Mouse (Mus musculus) stomach, embryonic 15.5 days (tissue): ENCODE results near the gene Polm. TPM values are rescaled to one million over a fixed set of nuclear protein-coding genes. Genes with fewer than 3 reads are reported as not detected.

Experiments used
- ATAC-seq: fragments of 200-750 bp; cut with Nextera tagmentation; 2 replicates; pipeline ENCODE4 v1.8.0; 2017; ENCODE audit warnings: low read depth, moderate number of reproducible peaks, moderate TSS enrichment; ENCODE audit not compliant: insufficient read depth, low FRiP score
- H3K27ac ChIP-seq: fragments of 300-500 bp; sonication (generic); 2 replicates; pipeline ENCODE4 v1.5.1; 2015; ENCODE audit warnings: mild to moderate bottlenecking, inconsistent platforms
- H3K27me3 ChIP-seq: fragments of 300-500 bp; sonication (generic); replicated peaks from 2 replicates; pipeline ENCODE4 v1.6.1; 2015; ENCODE audit warnings: inconsistent platforms
- H3K36me3 ChIP-seq: fragments of 300-500 bp; sonication (generic); 2 replicates; pipeline ENCODE4 v1.6.1; 2015; ENCODE audit warnings: inconsistent platforms
- H3K4me1 ChIP-seq: fragments of 300-500 bp; sonication (generic); 2 replicates; pipeline ENCODE4 v1.6.1; 2015; ENCODE audit warnings: inconsistent platforms
- H3K4me2 ChIP-seq: fragments of 300-500 bp; sonication (generic); 2 replicates; pipeline ENCODE4 v1.6.1; 2015; ENCODE audit warnings: mild to moderate bottlenecking, inconsistent platforms
- H3K4me3 ChIP-seq: fragments of 300-500 bp; sonication (generic); replicated peaks from 2 replicates; pipeline ENCODE4 v1.5.1; 2015; ENCODE audit warnings: inconsistent platforms
- H3K9ac ChIP-seq: fragments of 300-500 bp; sonication (generic); 2 replicates; pipeline ENCODE4 v1.6.1; 2015; ENCODE audit warnings: inconsistent platforms
- H3K9me3 ChIP-seq: fragments of 300-500 bp; sonication (generic); 2 replicates; pipeline ENCODE4 v1.6.1; 2016; ENCODE audit warnings: inconsistent platforms
- WGBS: fragments of 180-500 bp; shearing (Covaris S2); methylation state at CpG from one replicate; pipeline ENCODE4 v1.1.7; 2015; 5-methylcytosine and 5-hydroxymethylcytosine counted together
- polyA plus RNA-seq: library from polyadenylated mRNA; unstranded; fragments of >200 nt; fragmentation: Nextera tagmentation; extraction: Ambion mirVana; gene quantifications from 2 replicates; pipeline ENCODE4 v1.2.1, GENCODE M21; 2015

The Polm gene
- polyA plus RNA-seq, 1 experiment from 2014 or later: 9.6 TPM

DNA sequence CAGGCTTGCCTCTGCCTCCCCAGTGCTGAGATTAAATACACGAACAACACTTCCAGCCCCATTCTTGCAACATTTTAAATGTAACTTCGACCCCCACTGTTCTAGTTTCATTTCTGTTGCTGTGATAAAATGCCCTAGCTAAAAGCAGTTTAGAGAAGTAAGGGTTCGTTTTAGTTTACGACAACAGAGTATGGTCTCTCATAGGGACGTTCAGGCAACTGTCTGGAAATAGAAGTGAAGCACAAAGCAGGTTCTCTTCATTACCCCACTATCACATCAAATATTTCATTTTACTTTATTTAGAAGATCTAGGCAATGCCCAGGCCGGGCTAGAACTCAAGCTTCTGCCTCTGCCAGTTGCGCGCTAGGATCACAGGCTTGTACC is 50.2 kb downstream of the Polm start:
- Histone ChIP-seq H3K4me1 (peaks cover 17% of the 10 kb centered on the region), H3K4me2 (peak overlapping the region; percentile 62), H3K9ac (peak overlapping the region; percentile 55; the same call in 1 of the 2 replicates), H3K9me3 (no peaks in the 10 kb centered on the region), H3K27me3 (no peaks in the 10 kb centered on the region), H3K27ac (peak overlapping the region; percentile 88), H3K4me3 (peak overlapping the region; percentile 61), H3K36me3 (peaks cover 10% of the 10 kb centered on the region; the same call in 1 of the 2 replicates)
- no peak for ATAC-seq
- WGBS: 29% methylated on average over 8 of the region's 8 CpGs

DNA sequence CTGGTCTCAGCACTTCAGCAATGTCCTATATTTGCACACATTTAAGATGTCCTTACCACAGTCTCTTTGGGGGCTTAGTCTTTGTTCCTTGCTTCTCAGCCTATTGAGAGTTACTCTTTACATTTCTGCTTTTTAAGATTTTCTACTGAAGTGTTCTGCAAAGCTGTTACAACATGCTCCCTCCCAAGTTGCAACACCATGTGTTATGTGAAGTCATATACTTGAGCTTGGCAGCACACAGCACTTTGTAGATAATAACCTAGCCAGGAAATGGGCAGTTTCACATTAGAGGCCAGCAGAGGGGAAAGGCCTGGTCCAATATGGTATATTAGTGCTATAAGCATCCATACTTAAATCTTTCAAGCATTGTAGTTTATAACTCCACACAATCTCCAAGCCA is 52.1 kb downstream of the Polm start:
- no peak overlapping the region for H3K27ac ChIP-seq
- no peak overlapping the region for H3K4me3 ChIP-seq
- peaks cover 17% of the 10 kb centered on the region for H3K4me1 ChIP-seq
- no peak overlapping the region for H3K4me2 ChIP-seq
- H3K27me3 ChIP-seq: no peaks in the 10 kb centered on the region
- no peaks in the 10 kb centered on the region for H3K9me3 ChIP-seq
- no peak overlapping the region for H3K9ac ChIP-seq
- ATAC-seq: no peak
- H3K36me3 ChIP-seq: no peaks in the 10 kb centered on the region

DNA sequence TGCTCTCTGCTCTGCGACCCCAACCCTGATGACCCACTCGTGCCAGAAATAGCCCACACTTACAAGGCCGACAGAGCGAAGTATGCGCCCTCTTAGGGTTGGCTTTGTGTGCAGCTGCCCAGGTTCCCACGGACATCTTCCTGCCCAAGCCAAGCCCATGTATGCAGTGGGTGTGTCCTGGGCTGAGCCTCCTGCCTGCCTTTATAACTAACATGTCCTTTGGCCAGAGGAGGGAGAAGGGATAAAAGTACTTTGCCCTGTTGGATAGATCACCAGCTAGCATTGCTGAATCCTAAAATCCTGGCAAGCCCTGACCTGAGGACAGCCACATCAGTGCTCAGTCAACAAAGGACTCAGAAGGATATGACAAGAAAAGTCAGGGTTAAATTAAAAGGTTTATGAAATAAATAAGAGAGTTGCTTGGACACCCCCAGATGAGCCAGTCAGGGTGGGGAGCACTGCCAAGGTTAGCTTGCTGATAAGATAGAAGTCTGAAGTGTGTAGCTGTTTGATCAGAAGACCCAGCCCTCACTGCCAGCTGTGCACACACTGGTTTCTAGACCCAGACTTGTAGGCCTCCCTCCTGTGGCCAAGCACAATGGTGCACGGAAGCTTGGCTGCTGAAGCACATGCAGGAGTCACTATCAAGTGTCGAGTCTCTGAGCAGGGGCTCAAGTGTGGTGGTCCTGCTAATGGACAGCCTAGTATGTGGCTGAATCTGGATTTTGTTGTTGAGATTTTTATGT is 55.4 kb downstream of the Polm start:
- no peak overlapping the region; the same call in 1 of the 2 replicates for H3K27ac ChIP-seq
- ATAC-seq: peak; percentile 74
- no peak overlapping the region for H3K9ac ChIP-seq
- no peaks in the 10 kb centered on the region for H3K27me3 ChIP-seq
- H3K4me3 ChIP-seq: no peak overlapping the region
- no peak overlapping the region for H3K4me2 ChIP-seq
- H3K9me3 ChIP-seq: no peaks in the 10 kb centered on the region
- 0 out of 2 replicates have a peak, but pooled peaks cover 1% of the 10 kb centered on the region for H3K4me1 ChIP-seq
- H3K36me3 ChIP-seq: no peaks in the 10 kb centered on the region
- WGBS: 63% methylated on average over 8 of the region's 8 CpGs

DNA sequence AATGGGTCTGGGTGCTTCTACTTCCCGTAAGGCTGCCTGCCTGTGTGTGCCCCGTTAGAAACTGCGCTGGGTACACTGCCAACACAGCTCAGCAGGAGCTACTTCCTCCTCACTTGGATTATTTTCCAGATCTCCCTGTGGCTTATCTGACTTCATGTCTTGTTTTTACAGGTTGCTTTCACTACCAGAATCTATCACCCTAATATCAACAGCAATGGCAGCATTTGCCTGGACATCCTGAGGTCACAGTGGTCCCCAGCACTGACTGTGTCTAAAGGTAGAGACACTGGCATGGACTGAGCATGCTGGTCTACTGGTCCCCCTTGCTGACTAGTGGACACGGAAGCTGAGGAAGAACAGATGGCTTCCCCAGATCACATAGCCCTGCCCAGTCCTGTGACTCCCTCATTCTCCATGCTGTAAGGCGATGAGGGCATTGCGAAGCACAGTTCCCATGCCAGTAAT is 57.7 kb downstream of the Polm start:
- Histone ChIP-seq H3K27ac (no peak overlapping the region), H3K9ac (no peak overlapping the region), H3K9me3 (no peaks in the 10 kb centered on the region), H3K4me3 (no peak overlapping the region), H3K4me1 (no peaks in the 10 kb centered on the region), H3K36me3 (no peaks in the 10 kb centered on the region), H3K27me3 (no peaks in the 10 kb centered on the region), H3K4me2 (no peak overlapping the region)
- WGBS: 92% methylated on average over 6 of the region's 6 CpGs
- ATAC-seq: no peak

DNA sequence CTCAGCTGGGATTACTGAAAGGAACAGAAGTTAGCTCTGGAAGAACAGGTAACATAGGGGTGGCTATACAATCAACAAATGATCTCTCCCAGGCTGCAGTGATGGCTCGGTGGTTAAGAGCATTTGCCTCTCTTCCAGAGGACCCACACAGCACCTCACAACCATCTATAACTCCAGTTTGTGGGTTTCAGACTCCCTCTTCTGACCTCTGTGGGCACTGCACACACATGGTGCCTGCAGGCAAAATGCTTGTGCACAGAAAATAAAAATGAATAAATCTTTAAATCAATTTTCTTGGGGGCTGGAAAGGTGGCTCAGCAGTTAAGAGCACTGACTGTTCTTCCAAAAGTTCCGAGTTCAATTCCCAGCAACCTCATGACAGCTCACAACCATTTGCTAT is 59.3 kb downstream of the Polm start:
- Histone ChIP-seq H3K9me3 (no peaks in the 10 kb centered on the region), H3K36me3 (no peaks in the 10 kb centered on the region), H3K4me2 (no peak overlapping the region), H3K4me1 (no peaks in the 10 kb centered on the region), H3K27ac (no peak overlapping the region), H3K27me3 (no peaks in the 10 kb centered on the region), H3K4me3 (no peak overlapping the region), H3K9ac (no peak overlapping the region)
- ATAC-seq: no peak
- 73% methylated on average over 2 of the region's 2 CpGs for WGBS

Other genes with a start within 250 kb of the Polm start
- gene Mrps24, start 122.3 kb downstream of the Polm start, polyA plus RNA-seq: 210 and 217 TPM in 2 replicates
- 22.8 and 23.3 TPM in 2 replicates for gene Urgcp, start 75.6 kb downstream of the Polm start, polyA plus RNA-seq
- gene Dbnl, start 49.5 kb downstream of the Polm start, polyA plus RNA-seq: 111 and 115 TPM in 2 replicates
- 3.4 and 6.7 TPM in 2 replicates for gene Pgam2, start 34.3 kb downstream of the Polm start, polyA plus RNA-seq
- 38.9 and 40.1 TPM in 2 replicates for gene Aebp1, start 23.9 kb upstream of the Polm start, polyA plus RNA-seq
- 122 and 134 TPM in 2 replicates for gene Pold2, start 40.3 kb upstream of the Polm start, polyA plus RNA-seq
- 25.2 and 30.7 TPM in 2 replicates for gene Myl7, start 60.8 kb upstream of the Polm start, polyA plus RNA-seq
- 3.4 and 3.5 TPM in 2 replicates for gene Gck, start 112.1 kb upstream of the Polm start, polyA plus RNA-seq
- gene Ykt6, start 117.7 kb upstream of the Polm start, polyA plus RNA-seq: 48.7 and 54.8 TPM in 2 replicates
- gene Camk2b, start 228.3 kb upstream of the Polm start, polyA plus RNA-seq: 4.0 and 5.4 TPM in 2 replicates